Mouse (Mus musculus): Measurements from ENCODE around the gene Prmt1. TPM values are rescaled to one million over a fixed set of nuclear protein-coding genes. Genes with fewer than 3 reads are reported as not detected.
"Not testable (repeated sequence)": the region's sequence is repeated elsewhere in the genome, so short reads cannot be mapped to it uniquely, and the experiment has no call there.

The Prmt1 gene
- total RNA-seq (2021) (100 to 1,000 TPM; 166 to 234 TPM), polyA plus RNA-seq (2012; rRNA removed) (101 and 122 TPM in 2 replicates)
- long read RNA-seq, transcript Prmt1-202 (11 exons, 1,508 nt): minor isoform, 9 of 157 reads
- long read RNA-seq, transcript Prmt1-203 (10 exons, 2,147 nt): major isoform, 122 of 157 reads
- long read RNA-seq, partial matches to known transcripts: 6 of 157 reads
- long read RNA-seq, other reads (novel, unspliced or antisense): 20 of 157 reads

- DNase-seq: peak; percentile 99
Measured at GRCm38 (mm10) chr7:44986192-44986878, at the start of gene Prmt1. Prmt1 (minus strand) TSS chr7:44986568.

GRCm38 (mm10) chr7:45035631-45036030 lies 49.3 kb upstream of the Prmt1 start:
- DNase-seq: no peak

GRCm38 (mm10) chr7:45033722-45034359 lies 47.5 kb upstream of the Prmt1 start:
- DNase-seq: no peak

GRCm38 (mm10) chr7:45030857-45031256 lies 44.5 kb upstream of the Prmt1 start:
- DNase-seq: no peak

- DNase-seq: no peak
Measured at GRCm38 (mm10) chr7:45029995-45030394, 43.6 kb upstream of the Prmt1 start.

GRCm38 (mm10) chr7:45028351-45028750 lies 42.0 kb upstream of the Prmt1 start:
- DNase-seq: no peak

- DNase-seq: no peak
Measured at GRCm38 (mm10) chr7:45027761-45028160, 41.4 kb upstream of the Prmt1 start.

GRCm38 (mm10) chr7:45026256-45026655 lies 39.9 kb upstream of the Prmt1 start:
- no peak for DNase-seq

- DNase-seq: peak; percentile 85
Measured at GRCm38 (mm10) chr7:45025601-45026220, 39.3 kb upstream of the Prmt1 start.

- DNase-seq: peak; percentile 52
Measured at GRCm38 (mm10) chr7:45024281-45025248, 38.2 kb upstream of the Prmt1 start.

- not testable (repeated sequence) for DNase-seq
Measured at GRCm38 (mm10) chr7:45023711-45024110, 37.3 kb upstream of the Prmt1 start.

GRCm38 (mm10) chr7:45020225-45020624 lies 33.9 kb upstream of the Prmt1 start:
- no peak for DNase-seq

GRCm38 (mm10) chr7:45019031-45019571 lies 32.7 kb upstream of the Prmt1 start:
- peak; percentile 84 for DNase-seq

GRCm38 (mm10) chr7:45017242-45018061 lies 31.1 kb upstream of the Prmt1 start, which contains the start of gene Rras:
Rras (plus strand) TSS chr7:45017961.
- peak; percentile 96 for DNase-seq

- DNase-seq: no peak
Measured at GRCm38 (mm10) chr7:45016761-45017160, 30.4 kb upstream of the Prmt1 start.

- peak; percentile 100 for DNase-seq
Measured at GRCm38 (mm10) chr7:45015957-45016612, 29.7 kb upstream of the Prmt1 start, which contains the start of gene Scaf1. Scaf1 (minus strand) TSS chr7:45016363.

GRCm38 (mm10) chr7:45015344-45015956 lies 29.1 kb upstream of the Prmt1 start:
- no peak for DNase-seq

- DNase-seq: no peak
Measured at GRCm38 (mm10) chr7:45014096-45014451, 27.7 kb upstream of the Prmt1 start.
